Mouse (Mus musculus) lung, embryonic 14.5 days (tissue): Measurements from ENCODE around the gene Tpcn2. TPM values are rescaled to one million over a fixed set of nuclear protein-coding genes. Genes with fewer than 3 reads are reported as not detected.

Experiments used
- ATAC-seq: fragments of 200-750 bp; cut with Nextera tagmentation; 2 replicates; pipeline ENCODE4 v1.8.0; 2017; ENCODE audit warnings: mild to moderate bottlenecking, moderate TSS enrichment, moderate library complexity; ENCODE audit not compliant: insufficient read depth
- DNase-seq: peaks from one replicate; pipeline ENCODE4 v3.0.0-alpha.2; 2015
- H3K27ac ChIP-seq: fragments of 300-500 bp; sonication (generic); 2 replicates; pipeline ENCODE4 v1.5.1; 2014; ENCODE audit warnings: low read depth, mild to moderate bottlenecking, moderate library complexity
- H3K27me3 ChIP-seq: fragments of 300-500 bp; sonication (generic); 2 replicates; pipeline ENCODE4 v1.6.1; 2014; ENCODE audit warnings: low read length, control low read depth; ENCODE audit not compliant: insufficient read depth
- H3K36me3 ChIP-seq: fragments of 300-500 bp; sonication (generic); 2 replicates; pipeline ENCODE4 v1.6.1; 2014; ENCODE audit warnings: control low read depth; ENCODE audit not compliant: insufficient read depth
- H3K4me1 ChIP-seq: fragments of 300-500 bp; sonication (generic); 2 replicates; pipeline ENCODE4 v1.6.1; 2014; ENCODE audit warnings: antibody characterized with exemption, control low read depth; ENCODE audit not compliant: insufficient read depth
- H3K4me2 ChIP-seq: fragments of 300-500 bp; sonication (generic); 2 replicates; pipeline ENCODE4 v1.6.1; 2014; ENCODE audit warnings: mild to moderate bottlenecking
- H3K4me3 ChIP-seq: fragments of 300-500 bp; sonication (generic); 2 replicates; pipeline ENCODE4 v1.5.1; 2014; ENCODE audit warnings: low read depth, low read length
- H3K9ac ChIP-seq: fragments of 300-500 bp; sonication (generic); 2 replicates; pipeline ENCODE4 v1.6.1; 2014
- H3K9me3 ChIP-seq: fragments of 300-500 bp; sonication (generic); 2 replicates; pipeline ENCODE4 v1.6.1; 2016; ENCODE audit warnings: low read depth, low read length, control low read depth
- CTCF ChIP-seq: IDR thresholded peaks from 2 replicates; pipeline ENCODE4 v1.5.1; 2016; ENCODE audit warnings: antibody characterized with exemption, low read depth
- WGBS: fragments of 180-500 bp; shearing (Covaris S2); extraction: QIAGEN DNeasy Blood & Tissue Kit; methylation state at CpG from one replicate; pipeline ENCODE4 v1.1.7; 2014; 5-methylcytosine and 5-hydroxymethylcytosine counted together
- polyA plus RNA-seq: library from polyadenylated mRNA; unstranded; fragments of >200 nt; fragmentation: Nextera tagmentation; extraction: Ambion mirVana; gene quantifications from 2 replicates; pipeline ENCODE4 v1.2.1, GENCODE M21; 2014

Gene Tpcn2
- polyA plus RNA-seq, 1 experiment from 2014 or later = 3.6 TPM

- TF ChIP-seq CTCF = no peak
Observed at GRCm38 (mm10) chr7:145307636-145308035, 23.8 kb upstream of the Tpcn2 start.

GRCm38 (mm10) chr7:145304153-145304552 is 20.3 kb upstream of the Tpcn2 start:
- Histone ChIP-seq H3K4me2 (no peak overlapping the region), H3K27ac (no peak overlapping the region), H3K9me3 (no peaks in the 10 kb centered on the region), H3K9ac (no peak overlapping the region), H3K27me3 (no peaks in the 10 kb centered on the region), H3K4me1 (peaks cover 9% of the 10 kb centered on the region), H3K36me3 (no peaks in the 10 kb centered on the region), H3K4me3 (no peak overlapping the region)
- no peak for DNase-seq
- no peak for ATAC-seq
- TF ChIP-seq CTCF = no peak
- WGBS = 80% methylated on average over 2 of the region's 2 CpGs

More at GRCm38 (mm10) chr7:145307636-145308035, 23.8 kb upstream of the Tpcn2 start:
- H3K4me3 ChIP-seq = no peak overlapping the region
- no peaks in the 10 kb centered on the region; the same call in 1 of the 2 replicates for H3K4me1 ChIP-seq
- ATAC-seq (no peak), DNase-seq (no peak)
- no peak overlapping the region for H3K4me2 ChIP-seq
- no peaks in the 10 kb centered on the region for H3K9me3 ChIP-seq
- 87% methylated on average over 10 of the region's 10 CpGs for WGBS
- no peak overlapping the region for H3K27ac ChIP-seq
- H3K36me3 ChIP-seq = no peaks in the 10 kb centered on the region
- no peak overlapping the region for H3K9ac ChIP-seq
- H3K27me3 ChIP-seq = no peaks in the 10 kb centered on the region

GRCm38 (mm10) chr7:145302488-145303285 is 18.9 kb upstream of the Tpcn2 start:
- no peak for TF ChIP-seq CTCF
- Histone ChIP-seq H3K4me2 (peak overlapping the region; percentile 56), H3K9ac (no peak overlapping the region; the same call in 1 of the 2 replicates), H3K27ac (peak overlapping the region; percentile 78), H3K9me3 (no peaks in the 10 kb centered on the region), H3K4me1 (peaks cover 13% of the 10 kb centered on the region), H3K36me3 (no peaks in the 10 kb centered on the region), H3K27me3 (no peaks in the 10 kb centered on the region), H3K4me3 (peak overlapping the region; percentile 4; the same call in 1 of the 2 replicates)
- DNase-seq = peak; percentile 89
- WGBS = 4% methylated on average over 20 of the region's 20 CpGs
- peak; percentile 94 for ATAC-seq

- 80% methylated on average over 6 of the region's 6 CpGs for WGBS
- Histone ChIP-seq H3K27ac (no peak overlapping the region), H3K4me2 (no peak overlapping the region), H3K4me3 (no peak overlapping the region), H3K9me3 (no peaks in the 10 kb centered on the region), H3K4me1 (peaks cover 13% of the 10 kb centered on the region), H3K9ac (no peak overlapping the region), H3K36me3 (no peaks in the 10 kb centered on the region), H3K27me3 (no peaks in the 10 kb centered on the region)
- no peak for TF ChIP-seq CTCF
- ATAC-seq (no peak), DNase-seq (no peak)
Observed at GRCm38 (mm10) chr7:145301341-145302005, 17.7 kb upstream of the Tpcn2 start.

- H3K4me3 ChIP-seq = no peak overlapping the region
- DNase-seq = no peak
- no peak for TF ChIP-seq CTCF
- peaks cover 13% of the 10 kb centered on the region for H3K4me1 ChIP-seq
- no peak for ATAC-seq
- H3K27me3 ChIP-seq = no peaks in the 10 kb centered on the region
- H3K9ac ChIP-seq = no peak overlapping the region
- H3K36me3 ChIP-seq = no peaks in the 10 kb centered on the region
- H3K27ac ChIP-seq = no peak overlapping the region
- H3K9me3 ChIP-seq = no peaks in the 10 kb centered on the region
- no peak overlapping the region for H3K4me2 ChIP-seq
Observed at GRCm38 (mm10) chr7:145301008-145301340, 17.2 kb upstream of the Tpcn2 start.

GRCm38 (mm10) chr7:145300321-145301007 is 16.7 kb upstream of the Tpcn2 start, which contains the start of gene Mrgprf:
Mrgprf (plus strand) TSS chr7:145300828.
- 31% methylated on average over 13 of the region's 13 CpGs for WGBS
- 0 out of 2 replicates have a peak, but pooled peaks have one; percentile 4 for TF ChIP-seq CTCF
- H3K4me2 ChIP-seq = no peak within 1 kb of the TSS
- H3K9me3 ChIP-seq = no peaks in the 10 kb centered on the region
- H3K27ac ChIP-seq = no peak within 1 kb of the TSS
- ATAC-seq (no peak), DNase-seq (peak; percentile 48)
- H3K4me1 ChIP-seq = peaks cover 13% of the 10 kb centered on the region
- no peaks in the 10 kb centered on the region for H3K27me3 ChIP-seq
- no peaks in the 10 kb centered on the region for H3K36me3 ChIP-seq
- no peak within 1 kb of the TSS for H3K4me3 ChIP-seq
- H3K9ac ChIP-seq = no peak within 1 kb of the TSS; the same call in 1 of the 2 replicates
